Mouse (Mus musculus) frontal cortex, adult 2 months (tissue): ENCODE measurements at regions not wholly inside any gene's neighbourhood (a gene's known extent, or its start where the extent isn't known, plus 50 kb on each side); places are given as distances from the start of the nearest gene placed in this dataset.
A peak's percentile ranks its signal among the peaks of the same experiment; 100 is the strongest.

Experiments
- DNase-seq, 2 experiments: peaks; one replicate each; pipeline ENCODE4 v3.0.0; 2022; ENCODE audit warnings: low spot score in 1 of 2; ENCODE audit errors: extremely low spot score in 1 of 2

DNA sequence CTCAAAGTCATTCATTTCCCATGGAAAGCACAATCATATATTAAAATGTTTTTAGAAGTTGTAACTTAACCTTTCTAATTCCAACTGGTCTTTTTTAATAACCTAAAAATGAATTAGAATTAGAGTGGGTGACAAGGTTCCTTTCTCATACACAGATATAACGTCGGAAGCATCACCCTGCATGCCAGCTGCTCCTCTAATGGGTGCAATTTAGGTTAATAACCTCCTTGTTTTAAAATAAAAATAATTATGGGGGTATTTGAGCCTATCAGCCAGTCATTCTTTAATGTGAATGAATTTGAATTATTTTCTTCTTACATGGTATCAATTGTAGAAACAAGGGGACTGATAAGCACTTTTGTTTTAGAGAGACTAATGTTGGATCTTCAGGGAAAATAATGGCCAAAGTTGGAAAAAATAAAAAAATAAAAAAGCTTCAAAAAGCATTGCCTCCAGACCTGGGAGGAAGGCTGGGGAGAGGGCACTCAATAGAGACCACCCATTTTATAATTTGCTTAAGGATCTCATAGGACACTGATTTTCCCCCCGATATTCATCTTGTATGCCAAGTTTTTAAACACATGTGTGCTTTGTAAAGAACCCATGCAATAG is 960.9 kb downstream of the Robo2 start:
- DNase-seq: no peak

DNA sequence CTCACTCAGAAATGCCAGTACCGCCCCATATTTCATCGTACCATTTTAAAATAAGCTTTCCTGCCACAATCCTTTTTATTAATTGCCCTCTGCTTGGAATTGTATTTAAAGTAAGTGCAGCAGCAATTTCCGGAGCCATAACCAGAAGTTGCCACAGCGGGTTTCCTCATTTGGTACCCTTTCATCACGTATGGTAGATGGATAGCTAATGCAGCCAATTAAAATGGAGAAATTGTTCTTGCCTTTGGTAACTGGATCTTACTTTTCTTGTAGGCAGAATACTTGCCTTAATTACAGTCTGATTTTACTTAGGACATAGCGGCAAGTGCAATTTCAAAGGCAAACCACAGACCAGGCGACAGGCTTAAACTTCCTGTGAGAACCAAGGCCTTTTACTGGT is 961.8 kb downstream of the Robo2 start:
- no peak for DNase-seq

DNA sequence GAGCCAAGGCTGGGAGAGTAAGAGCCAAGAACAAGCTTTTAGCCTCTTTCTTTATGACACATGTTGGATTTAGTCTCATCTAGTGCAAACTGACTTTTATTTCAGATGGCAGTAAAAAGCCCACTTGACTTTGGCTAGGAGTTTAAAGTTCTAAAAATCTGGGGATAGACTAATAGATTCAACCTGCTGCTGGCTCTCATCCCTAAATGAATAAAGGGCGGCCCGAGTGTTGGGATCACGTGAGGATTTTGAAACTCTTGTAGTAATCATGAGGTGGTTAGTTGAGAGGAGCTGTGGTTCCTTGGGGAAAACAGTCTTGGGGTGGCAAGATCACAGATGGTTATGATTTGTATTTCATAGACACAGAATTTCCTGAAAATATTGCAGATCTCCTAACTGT is 975.9 kb downstream of the Robo2 start:
- DNase-seq: no peak

DNA sequence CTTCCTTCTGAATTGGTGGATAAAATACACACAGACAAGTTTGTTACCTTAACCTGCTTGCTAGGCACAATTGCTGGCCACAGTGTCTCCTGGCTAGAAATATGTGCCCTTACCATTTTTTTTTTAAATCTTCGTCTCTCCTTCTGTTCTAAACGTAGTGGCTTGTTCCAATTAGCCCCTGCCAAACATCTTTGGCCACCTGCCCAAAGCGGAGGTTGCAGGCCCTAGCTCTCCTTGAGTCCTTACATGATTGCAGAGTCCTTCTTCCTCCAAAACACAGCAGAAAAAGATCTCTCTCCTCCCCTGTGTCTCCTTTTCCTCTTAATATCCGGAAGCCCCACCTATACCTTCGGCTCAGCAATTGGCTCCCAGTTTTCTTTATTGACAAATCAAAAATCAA is 986.8 kb downstream of the Robo2 start:
- DNase-seq: no peak

DNA sequence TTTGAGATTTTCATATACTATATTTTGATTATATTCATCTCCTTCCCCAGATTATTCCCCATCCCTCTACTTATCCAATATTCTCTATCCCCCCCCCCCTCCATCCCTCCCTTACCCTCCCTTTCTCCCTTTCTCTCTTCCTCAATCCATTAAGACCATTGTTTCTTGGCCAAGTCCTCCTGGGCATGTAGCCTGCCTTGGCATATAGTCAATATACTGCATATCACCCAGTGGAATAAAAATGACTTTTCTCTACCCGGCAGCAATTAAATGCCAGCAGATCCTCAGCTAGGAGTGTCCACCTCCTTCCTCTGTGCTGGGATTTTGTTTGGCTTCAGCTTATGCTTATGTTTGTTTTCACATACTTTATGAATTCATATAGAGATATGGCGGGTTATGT is 987.3 kb downstream of the Robo2 start:
- DNase-seq: no peak

DNA sequence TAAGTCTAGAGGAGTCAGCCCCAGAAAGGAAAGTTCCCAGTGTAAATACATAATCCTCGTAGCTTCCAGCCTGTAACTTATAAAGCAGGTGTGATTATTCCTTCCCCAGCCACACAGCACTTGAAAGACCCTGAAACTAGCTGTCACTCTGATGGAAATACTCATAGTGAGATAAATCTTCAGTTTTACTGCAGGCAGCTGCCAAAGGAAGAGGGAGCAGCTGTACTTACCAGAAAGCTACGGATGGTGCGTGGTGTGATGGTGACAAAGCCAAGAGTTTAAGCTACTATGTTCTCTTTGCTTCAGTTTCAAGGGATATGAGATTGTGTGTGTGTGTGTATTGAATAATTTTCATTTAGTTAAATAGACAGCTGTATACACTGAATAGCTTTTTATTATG is 1007.1 kb downstream of the Robo2 start:
- DNase-seq: no peak

DNA sequence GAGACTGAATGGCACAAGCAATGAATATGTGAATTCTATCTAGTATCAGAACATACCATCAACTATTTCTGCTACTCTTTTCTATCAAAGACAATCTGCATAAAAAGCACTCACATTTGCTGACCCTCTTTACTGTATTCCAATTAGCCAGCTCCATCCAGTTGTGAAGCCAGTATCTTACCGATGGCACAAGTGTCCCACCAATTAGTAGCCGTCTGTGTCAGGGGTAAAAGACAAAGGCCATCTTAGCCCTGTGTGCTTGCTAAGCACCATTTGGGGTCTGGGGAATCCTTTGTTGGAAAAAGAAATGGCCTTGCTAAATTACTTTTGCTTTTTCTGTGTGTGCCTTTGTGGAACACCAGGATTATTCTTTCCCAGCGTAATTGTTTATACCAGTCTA is 1007.5 kb downstream of the Robo2 start:
- no peak for DNase-seq

DNA sequence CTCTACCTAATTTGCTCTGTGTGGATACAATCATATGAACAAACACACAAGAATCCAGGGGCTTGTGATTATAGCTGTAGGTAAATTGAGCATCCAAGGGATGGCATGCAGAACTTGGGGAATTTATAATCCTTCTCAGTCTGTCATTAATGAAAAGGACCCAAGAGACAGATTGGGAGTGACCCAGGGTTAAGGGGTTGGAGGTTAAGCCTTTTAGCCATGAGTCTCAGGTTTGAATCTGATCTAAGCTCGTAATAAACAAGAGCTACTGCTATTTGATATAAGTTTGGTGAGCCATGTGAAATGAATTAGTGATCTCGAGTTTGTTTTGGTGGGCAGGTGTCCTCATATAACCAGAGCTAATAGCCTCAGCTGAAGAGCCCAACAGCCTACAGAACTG is 1032.6 kb downstream of the Robo2 start:
- no peak for DNase-seq

DNA sequence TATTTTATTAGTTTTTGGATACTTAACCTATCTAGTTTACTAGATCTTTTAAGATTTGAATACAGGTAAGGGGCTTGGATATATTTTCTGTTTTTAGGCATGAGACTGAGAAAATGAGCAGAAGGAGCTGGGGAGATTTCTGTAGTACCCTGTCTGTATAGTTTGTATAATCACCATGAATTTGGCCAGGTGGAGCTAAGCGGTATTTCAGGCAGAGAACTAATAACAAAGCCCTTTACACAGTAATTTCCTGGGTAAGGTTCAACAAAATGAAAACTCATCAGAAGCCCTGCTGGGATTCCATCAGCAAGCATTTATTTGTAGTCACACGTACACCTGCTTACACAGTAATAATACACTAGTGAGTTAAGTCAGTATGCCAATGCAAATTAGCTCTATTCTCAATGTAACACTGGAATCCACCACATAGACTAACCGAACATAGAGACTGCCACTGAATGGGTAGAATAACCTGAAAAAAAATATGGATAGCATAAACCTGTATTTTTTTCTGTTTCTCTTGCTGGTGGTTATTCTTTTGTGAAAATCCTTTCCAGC is 1036.9 kb downstream of the Robo2 start:
- DNase-seq: no peak

DNA sequence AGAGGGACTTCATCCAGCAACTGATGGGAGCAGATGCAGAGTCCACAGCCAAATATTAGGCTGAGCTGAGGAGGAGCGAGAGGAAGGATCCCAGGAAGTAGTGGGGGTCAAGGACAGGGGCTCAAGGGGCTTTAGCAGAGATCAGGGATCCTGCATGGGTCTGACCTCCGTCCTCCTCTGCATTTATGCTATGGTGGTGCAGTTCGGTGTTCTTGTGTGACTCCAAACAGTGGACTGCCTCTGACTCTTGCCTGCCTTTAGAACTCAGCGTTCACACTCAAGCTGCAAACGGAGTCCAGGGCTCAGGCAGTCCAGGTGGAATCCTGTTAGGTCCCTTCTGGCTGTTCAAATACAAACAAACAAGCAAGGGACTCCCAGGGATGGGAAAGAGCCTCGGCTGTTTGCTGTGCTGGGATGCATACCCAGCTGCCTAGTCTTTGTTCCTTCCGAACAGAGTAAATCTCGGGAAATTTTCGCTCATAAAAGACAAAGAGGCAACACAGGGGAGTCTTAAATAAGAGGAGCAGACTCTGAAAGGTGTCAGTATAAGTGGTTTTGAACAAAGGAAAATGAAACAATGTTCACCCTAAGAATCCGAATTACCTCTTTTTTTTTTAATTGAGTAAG is 1042.9 kb downstream of the Robo2 start:
- no peak for DNase-seq

DNA sequence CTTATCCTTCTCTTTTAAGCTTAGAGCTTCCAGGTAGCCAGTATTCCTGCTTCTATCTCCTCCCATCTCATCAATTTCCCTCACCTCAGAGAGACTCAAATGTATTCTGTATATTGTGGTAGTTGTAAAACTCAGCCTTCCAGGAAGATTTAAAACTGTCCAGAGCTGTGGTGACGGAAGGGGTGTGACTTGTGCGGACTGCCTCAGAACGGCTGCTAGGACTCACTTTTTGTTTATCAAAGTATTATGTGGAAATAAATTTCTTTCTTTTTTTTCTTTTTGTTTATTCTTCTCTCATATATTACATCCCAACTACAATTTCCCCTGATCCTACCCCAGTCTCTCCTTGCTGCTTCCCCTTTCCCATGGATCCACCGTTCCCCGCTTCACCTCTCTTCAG is 1043.7 kb downstream of the Robo2 start:
- no peak for DNase-seq

DNA sequence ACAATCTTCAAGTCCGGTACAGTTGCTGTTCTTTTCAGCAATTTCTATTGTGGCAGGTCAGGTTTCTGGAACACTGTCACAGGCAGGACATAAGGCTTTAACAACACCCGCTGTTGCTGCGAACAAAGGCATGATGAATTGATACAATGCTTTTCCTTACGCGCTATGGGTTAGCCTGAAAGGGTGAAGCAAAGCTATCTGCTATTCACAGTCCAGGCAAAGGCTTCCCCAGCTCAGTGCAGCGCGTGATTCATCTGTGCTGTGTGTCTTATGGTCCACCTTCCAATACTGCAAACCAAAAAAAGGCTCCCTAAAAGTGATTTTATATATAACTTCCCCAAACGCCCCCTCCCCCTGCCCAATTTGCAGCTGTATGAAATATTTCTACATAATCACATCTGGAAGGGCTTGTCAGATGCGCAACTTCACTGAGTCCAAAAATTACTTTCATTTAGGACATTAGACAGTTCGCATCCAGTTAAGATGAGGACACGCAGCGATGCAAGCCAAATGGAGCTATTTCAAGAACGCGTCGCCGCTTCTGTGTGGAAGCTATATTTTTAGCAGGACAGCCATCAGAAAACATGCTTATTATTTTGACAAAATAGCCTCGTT is 1044.3 kb downstream of the Robo2 start:
- DNase-seq: peak; percentile 13 to 21

DNA sequence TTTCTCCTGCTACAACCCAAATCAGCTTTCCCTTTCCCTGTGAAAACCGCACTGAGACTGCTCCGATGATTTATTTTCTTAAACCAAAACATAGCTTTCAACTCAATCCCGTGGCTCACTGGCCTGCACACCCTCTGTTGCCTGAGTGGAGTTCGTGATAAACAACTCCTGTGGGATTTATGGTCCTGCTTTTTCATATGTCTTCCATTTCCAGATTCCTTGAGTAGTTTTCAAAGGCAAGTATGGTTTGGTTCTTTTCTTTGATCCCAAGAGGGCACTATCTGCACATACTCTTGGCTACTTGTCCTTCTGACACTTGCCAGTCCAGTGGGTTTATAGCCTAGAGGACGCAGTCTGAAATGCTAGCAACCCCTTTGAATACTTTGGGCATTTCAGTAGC is 1042.6 kb downstream of the Robo1 start:
- no peak for DNase-seq

DNA sequence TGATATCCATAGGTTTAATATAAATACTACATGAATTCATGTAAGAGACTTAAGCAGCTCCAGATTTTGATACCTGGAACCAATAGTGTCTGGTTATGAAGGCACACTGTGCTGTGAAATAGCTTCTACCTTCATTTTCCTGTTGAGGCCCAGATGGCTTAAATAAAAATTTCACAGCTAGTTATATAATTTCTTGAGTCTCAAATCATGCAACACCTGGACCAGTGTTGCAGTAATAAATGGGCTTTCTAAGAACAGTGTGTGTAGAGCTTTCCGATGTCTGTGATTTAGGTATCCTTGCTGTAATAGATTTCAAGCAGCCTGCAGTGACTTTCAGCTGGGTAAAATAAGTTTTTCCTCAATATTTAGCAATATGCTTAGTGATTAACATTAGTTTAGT is 1035.8 kb downstream of the Robo1 start:
- no peak for DNase-seq

DNA sequence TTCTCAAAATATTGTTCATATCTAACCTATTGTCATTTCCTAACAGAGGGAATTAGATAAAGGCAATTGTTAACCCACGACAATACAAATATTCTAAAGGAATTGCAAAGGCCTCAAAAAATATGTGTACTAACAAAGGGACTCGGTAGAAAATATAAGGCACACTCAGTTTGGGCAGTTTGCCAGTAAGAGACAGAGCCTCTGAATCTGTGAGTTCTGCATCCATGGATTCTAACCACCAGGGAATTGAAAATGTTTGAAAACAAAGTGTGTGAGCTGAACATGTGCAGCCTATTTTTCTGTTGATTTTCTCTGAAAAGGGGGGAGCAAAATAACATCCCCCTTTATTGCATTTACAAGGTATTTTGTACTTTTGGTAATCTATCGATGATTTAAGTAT is 1035.4 kb downstream of the Robo1 start:
- DNase-seq: no peak

DNA sequence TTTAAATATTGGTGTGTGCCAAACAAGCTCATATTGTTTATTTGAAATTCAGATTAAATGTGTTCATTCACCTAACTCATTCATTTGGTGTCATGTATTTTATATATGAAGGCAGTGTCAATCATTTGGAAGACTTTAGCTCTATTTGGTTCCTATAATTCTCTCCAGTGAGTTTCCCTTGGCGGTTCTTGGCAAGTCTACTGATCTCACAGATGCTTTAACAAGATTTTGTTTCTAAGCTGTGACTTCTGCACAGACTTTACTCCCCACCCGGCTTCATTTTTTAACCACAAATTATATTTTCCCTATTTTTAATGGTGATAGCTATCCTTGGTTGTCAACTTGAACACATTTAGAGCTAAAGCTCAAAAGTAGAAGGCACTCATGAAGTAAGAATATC is 1009.5 kb downstream of the Robo1 start:
- DNase-seq: peak in 1 of 2 experiments; percentile 20

DNA sequence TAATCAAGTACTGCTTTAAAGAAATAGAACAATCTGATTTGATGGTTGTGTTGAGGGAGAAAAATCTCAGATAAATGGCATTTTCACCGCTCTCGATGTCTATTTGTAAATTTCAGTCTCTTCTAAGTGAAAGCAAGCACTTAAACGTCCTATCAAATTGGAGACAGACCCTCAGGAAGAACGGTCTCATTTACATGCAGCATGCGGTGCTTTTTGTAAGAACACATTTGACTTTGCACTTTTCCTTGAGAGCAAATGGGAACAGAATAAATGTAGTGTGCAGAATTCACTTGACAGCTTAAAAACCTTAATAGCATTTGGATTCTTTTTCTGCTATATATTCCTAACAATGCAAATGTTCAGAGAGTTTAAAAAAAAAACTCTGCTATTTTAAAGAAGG is 1002.0 kb downstream of the Robo1 start:
- no peak for DNase-seq

DNA sequence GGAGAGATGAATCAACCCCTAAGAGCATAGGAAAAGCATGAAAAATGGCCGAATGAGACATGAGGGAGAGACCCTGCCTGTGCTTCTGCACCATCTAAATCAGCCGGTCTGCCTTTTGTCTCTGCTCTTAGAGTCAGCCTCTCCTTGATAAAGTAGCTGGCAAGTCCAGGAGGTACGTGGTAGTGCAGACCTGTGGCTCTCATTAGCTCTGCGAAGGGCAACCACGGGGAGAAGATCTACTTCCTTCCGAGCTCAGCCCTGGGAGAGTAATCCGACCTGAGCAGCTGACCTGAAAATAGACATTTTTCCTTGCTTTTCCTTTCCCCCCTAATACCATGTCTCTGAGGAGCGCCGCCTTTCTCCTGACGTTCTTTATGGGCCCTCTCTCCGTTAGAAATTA is 971.8 kb downstream of the Robo1 start:
- no peak for DNase-seq

DNA sequence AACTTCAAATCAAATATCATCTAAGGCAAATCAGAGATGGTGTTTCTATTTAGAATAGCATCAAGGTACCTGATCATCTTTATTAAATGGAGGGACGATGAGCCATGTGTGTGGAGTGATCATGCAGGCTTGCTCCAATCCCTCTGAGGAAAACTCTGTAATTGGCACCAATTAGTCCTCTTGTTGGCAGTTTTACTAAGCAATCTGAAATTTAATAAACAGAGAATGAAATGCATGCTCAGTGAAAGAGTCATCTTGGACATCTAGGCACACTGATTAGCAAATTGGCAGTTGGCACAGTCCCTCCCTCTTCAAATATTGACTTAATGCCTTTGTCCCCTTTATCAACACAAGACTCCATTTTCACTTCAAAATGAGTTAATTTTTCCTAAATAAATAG is 951.6 kb downstream of the Robo1 start:
- no peak for DNase-seq

DNA sequence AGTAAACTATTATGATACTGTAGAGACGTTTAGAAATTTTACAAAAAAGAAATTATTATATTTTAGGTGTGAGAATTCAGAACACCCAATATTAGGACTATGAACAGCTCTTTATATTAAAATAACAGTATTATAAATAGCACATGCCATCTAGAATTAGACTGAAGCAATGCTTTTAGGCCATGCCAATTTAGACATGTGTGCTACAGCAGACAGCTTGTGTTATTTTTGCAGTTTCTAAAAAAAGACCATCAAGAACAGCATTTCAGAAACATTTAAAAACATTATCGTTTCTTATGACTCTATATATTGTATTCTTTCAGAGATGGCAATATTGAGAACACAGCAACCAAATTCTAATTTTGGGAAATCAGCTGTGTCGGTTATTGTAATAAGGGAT is 951.2 kb downstream of the Robo1 start:
- DNase-seq: no peak

DNA sequence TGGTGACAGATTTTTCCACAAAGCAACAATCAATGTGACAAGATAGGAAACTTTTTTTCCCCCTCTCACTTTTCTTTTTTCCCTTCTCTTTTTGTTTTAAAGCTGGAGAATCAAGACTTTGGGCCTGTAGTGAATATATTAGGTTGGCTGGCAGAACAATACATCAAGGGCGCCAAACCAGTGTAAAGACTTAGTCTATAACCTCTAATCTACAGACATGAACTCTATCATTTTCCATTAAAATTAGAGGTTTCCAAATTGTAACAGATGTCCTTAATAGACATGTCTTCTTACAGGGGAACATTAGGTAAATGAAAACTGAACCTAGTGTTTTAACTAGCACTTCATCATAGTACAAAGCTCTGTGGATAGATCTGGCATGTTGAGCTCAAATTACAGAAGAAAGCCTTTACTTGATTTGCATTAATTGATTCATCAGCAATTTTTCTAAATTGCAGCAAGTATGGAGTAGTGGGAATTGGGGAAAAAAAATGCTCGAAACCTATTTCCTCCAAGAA is 937.0 kb downstream of the Robo1 start:
- no peak for DNase-seq

DNA sequence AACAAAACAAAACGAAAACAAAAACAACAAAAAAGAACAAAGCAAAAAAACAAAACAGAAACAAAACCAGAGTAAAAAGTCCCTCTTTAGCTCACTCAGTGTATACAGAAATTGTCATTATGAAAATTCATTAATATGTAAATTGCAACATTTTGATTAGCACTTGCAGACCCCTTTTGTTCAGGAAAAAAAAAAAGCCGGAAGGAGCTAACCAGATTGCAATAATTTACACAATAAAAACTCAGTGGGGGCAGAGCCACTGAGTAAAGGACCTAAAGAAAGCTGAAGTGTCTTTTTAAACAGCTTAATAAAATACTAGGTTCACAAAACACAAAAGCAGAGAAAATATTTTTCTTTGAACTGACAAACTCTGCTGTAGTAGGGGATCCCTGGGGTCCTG is 922.5 kb downstream of the Robo1 start:
- DNase-seq: no peak
